Mouse (Mus musculus): ENCODE measurements around the gene Gabbr1.

DNA sequence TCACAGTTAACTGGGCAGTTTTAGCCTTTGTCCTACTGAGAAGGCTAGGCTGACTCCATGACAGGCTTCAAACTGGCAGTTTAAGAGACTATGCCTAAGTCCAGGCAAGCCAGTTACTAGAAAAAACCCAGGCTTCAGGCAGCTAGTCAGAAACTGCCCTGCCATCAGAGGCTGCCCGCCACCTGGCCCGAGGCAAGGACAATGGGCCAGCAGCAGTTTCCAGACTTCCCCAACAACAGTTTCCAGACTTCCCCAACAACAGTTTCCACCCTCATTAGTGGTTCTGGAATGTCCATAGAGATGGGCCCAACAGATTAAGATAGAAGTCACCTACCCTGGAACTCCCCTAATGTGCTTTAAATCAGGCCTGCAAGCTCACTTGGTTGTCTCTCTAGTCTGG, 19.3 kb upstream of the Gabbr1 start:
- no peak for TF ChIP-seq CTCF (conservative IDR thresholded peaks at IDR 0.05; ENCODE audit: low read length)
- no peak for TF ChIP-seq NANOG (IDR thresholded peaks at IDR 0.05; ENCODE audit: borderline replicate concordance, low read length)
- no peak for TF ChIP-seq POU5F1 (IDR thresholded peaks at IDR 0.05; ENCODE audit: borderline replicate concordance, low read length)
